Mouse (Mus musculus): Measurements from ENCODE around the gene Mafk.
"Not testable (repeated sequence)": the region's sequence is repeated elsewhere in the genome, so short reads cannot be mapped to it uniquely, and the experiment has no call there.

The Mafk gene

GRCm38 (mm10) chr5:139791227-139792158, at the start of gene Mafk:
Mafk (plus strand) TSS chr5:139791513.
- peak; percentile 97 for DNase-seq

- not testable (repeated sequence) for DNase-seq
These were observed 48.7 kb upstream of the Mafk start for GRCm38 (mm10) chr5:139742640-139743039.

- peak; percentile 69 for DNase-seq
These were observed 45.5 kb upstream of the Mafk start for GRCm38 (mm10) chr5:139745771-139746170.

DNA sequence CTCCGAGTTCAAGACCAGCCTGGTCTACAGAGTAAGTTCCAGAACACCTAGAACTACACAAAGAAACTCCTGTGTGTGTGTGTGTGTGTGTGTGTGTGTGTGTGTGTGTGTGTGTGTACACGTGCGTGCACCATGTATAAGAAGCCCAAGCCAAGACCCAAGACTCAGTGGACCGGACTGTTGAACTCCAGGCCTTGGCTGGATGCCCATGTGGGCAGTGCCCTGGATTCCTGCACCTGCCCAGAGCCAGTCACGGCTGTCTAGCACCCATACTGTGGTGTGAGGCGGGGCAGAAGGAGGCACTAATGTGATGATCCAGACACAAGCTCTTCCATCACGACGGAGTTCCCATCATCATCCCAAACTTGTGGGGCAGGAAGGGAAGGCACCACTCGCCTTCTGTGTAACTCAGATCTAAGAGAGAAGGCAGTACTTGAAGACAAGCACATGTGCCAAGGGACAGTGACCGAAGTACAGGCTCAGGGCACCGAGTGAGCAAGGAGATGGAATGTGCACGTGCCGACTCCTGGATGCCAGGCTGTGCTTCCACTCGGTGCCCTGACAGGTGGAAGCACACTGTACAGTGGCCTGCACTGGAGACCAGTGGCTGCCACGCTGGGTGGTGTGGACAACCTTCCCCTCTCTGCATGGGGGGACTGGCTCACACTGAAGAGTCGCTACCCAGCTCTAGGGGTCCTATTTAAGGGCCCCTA, 41.7 kb upstream of the Mafk start:
- peak; percentile 90 for DNase-seq

DNA sequence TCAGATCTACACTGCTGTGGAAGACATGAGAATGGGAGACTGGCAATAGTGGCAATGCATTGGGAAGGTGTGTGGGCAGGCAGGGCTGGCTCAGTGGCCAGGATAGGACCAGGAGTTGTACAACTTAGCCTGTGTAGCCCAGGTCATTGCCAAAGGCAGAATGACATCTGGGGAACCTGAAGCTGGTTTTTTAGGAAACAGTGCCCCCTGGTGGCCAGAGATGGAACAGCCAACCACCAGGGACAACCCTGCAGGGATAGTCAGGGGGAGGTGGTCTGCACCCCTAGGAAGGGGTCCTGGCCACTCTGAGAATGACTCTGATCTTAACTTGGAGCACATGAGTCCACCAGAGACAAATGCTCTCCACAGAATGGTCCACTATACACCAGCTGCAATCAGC, 40.8 kb upstream of the Mafk start:
- DNase-seq: peak; percentile 41

- no peak for DNase-seq
These were observed 36.6 kb upstream of the Mafk start for GRCm38 (mm10) chr5:139754753-139755152.

DNA sequence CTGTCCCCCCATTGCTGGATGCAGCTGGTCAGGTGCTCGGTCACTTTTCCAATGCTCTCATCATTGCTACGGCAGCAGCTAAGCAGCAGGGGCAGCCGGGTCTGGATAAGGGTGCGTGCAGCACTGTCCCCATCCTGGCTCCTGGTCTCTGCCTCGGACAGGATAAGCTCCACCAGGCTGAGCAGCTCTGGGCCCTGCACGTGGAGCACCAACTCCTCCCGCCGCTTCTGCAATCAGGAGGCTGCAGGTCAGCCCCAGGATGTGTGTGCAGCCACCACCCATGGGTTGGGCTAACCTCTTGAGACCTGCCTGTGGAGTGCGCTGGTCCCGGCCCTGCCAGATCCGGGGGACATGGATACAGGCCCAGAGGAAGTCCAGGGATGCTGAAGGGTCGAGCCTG, 35.2 kb upstream of the Mafk start:
- no peak for DNase-seq

- no peak for DNase-seq
These were observed 34.7 kb upstream of the Mafk start for GRCm38 (mm10) chr5:139756586-139756985.

DNA sequence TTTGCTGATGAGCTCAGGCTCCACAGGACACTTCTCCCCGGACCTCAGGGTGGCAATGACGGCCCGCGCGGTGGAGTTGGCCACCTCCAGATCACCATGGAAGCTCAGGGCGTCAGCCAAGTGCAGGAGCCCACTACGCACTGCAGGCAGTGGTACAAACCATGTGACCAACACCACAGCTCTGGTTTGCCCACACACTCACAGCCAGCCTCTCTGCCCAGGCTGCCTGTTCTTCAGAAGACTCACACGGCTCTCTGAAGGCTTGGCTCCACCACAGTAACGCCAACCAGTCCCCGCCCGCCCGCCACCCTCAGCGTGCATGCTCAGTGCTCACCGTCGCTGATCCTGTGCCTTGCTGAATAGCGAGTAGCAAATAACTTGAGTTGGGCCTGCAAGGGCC, 33.2 kb upstream of the Mafk start:
- DNase-seq: no peak

- no peak for DNase-seq
These were observed 27.0 kb upstream of the Mafk start for GRCm38 (mm10) chr5:139764296-139764695.

DNA sequence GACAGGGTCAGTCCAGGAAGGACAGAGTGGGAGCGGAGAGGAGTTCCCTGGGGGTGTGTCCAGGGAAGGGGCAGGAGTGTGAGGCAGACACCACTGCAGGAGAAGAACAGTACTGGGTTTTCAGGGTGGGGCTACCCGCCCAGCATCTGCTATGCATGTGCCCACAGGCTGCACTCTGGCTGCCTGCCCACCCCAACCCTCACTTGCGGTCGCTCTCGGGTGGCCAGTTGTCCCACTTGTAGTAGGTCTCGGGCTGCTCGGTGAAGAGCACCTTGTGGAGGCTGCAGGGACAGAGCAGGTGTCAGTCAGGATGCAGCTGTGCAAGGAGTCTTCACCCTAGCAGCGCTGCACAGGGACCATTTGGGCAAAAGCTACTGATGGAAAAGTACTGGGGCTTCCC, 23.1 kb upstream of the Mafk start:
- DNase-seq: no peak

DNA sequence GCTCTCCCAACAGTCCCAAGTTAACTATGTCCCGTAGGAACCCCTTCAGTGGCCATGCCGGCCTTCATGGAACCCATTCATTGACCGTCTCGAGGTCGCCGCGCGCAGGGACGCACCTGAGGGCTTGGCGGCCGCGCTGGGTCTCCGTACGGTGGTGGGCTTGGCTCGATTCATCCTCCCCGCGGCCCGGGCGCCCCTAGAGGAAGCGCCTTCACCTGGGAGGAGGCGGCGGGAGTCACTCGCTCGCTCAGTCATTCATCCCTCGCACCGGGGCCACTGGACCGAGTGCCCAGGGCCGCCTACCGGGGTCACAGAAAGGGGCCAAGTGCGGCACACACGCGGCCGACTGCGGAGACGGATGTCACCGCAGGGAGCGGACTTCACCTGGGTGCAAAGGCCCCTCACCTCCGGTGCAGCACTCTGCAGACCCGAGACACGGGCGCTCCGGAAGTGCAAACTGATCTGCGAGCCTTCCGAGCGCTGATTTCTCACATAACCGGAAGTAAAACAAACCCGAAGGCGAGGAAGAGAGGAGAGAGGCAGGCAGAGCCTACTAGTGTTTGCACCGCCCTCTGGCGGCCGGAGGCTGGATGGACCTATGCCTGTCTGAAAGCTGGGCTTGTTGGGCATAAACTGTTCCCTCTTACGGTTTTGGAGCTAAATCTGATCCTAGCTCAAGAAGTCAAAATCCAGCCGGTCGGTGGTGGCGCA, 15.9 kb upstream of the Mafk start, which contains the start of gene Ints1:
Gene Ints1, minus strand, starts transcription at position 459 of the 711 bp plus-strand sequence.
- peak; percentile 95 for DNase-seq

DNA sequence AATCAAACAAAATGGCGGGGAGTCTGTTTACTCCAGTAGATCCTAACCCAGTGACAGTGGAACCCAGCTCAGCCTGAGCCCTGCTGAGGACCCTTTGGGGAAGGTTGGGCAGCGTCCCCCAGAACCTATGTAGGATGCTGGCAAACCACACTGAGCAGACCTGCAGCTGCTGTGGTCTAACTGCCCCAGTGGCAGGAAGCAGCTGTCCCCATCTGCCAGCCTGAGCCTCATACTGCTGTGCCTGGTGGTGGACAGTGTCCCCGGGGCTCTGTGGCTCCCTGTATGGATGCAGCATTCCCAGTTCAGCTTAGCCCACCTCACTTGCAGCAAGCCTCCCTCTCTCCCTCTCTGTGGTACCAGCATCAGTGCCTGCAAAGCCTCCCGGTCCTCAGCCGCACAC, 14.3 kb upstream of the Mafk start:
- DNase-seq: no peak

DNA sequence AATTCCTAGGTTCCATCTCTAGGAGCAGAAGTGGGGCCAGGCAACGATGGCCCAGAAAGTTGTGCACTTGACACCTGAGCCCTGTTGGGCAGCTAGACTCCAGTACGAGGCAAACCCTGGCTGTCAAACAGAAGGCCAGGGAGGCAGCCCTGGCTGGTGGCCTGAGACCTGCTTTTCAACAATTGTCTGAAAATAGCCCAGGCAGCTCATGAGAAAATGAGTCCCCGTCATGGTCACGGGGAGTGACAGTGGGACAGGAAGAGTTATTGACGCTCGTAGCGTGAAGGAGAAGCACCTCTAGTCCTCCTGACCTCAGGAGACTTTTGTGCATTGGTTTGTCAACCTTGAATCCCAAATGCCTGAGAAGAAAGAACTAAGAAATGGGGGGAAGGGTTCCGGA, 9.9 kb upstream of the Mafk start:
- DNase-seq: no peak

GRCm38 (mm10) chr5:139789466-139789865, 1.8 kb upstream of the Mafk start:
- DNase-seq: no peak

DNA sequence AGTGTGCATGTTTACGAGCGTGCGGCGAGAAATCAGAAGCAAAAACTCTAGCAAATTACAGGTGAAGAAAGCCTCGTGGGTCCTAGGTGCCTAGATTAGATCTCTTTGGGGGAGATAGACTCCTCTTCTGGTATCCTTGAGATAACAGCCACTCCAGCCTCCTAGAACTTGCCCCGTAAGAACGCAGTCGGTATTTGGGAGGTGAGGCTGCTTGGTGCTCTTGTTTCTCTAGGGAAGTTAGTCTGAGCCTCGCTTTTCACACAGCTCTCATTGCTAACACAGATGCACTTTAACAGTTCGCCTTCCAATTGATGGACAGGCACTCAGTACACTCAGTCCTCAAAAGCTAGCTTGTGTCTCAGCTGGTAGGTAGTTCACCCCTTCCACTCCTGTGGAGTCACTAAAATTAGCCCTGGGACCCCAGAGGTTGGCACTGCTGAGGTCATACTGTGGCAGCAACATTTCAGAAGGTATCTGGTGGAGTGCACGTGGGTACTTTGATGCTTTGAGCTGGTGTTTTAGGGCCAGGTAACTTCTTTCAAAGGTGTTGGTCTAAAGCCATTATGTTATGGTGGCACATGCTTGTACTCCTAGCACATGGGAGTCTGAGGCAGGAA, 954 bp downstream of the Mafk start:
- DNase-seq: no peak

DNA sequence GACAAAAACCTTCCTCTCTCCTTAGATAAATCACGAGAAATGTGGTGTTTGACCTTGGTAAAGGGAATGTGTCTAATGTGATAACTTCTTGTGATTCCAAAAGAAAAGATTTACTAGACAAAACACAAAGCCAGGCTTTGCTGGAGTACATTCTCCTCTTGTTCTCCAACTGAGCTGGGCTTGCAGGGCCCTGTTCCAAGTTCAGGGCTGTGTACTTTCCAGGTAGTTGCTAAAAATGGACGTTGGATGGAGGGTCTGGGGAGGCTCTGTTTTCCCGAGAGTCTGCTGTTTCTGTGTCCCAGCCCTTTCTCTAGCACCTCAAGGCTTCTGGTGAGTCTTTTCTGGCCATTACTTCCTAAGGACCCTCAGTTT, 1.6 kb downstream of the Mafk start:
- DNase-seq: no peak

GRCm38 (mm10) chr5:139793338-139794089, 2.2 kb downstream of the Mafk start:
- peak; percentile 78 for DNase-seq

DNA sequence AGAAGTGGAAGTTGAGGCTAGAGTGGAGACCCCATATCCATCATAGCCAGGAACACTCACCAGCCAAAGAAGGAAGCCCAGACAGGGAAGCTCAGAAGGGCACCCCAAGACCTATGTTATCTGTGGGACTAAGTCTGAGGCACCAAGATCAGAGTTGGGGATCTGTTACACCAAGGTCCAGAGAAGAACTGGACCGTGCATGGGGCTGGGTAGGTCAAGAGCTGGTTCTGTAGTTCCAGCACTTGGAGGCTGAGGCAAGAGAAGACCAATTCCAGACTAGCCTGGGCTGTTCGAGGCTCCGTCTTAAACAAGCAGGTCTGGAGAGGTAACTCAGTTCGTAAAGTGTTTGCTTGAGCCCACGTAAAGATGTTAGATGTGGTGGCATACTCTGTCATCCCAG, 2.8 kb downstream of the Mafk start:
- DNase-seq: no peak

- DNase-seq: peak; percentile 47
These were observed 3.6 kb downstream of the Mafk start for GRCm38 (mm10) chr5:139794938-139795337.

DNA sequence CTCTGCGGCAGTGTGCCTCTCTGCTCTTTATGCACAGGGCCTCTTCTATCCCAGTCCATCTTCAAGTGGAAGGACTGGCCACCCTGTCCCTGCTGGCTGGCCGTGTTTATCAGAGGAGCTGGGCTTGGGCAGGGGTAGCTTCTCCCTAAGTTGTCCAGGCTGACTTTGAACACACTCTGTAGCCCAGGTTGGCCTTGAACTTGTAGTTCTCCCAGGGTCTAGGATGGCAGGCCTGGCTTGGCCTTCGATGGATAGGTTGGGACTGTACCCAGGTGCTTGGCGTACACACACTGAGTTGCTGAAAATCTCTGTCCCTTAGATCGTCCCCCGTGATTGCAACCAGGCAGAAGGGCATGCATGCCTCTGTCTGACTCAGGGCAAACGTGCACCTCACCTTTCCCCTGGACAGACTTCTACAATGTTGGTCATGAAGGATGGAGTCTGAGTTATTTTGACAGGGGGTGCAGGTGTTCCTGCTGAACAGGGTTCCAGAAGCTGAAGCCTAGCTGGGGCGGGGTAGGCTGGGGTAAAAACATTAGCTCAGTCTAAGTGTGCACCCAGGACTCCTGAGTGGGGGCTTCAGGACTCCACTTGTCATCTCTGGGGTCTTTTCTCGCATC, 4.8 kb downstream of the Mafk start:
- DNase-seq: no peak

DNA sequence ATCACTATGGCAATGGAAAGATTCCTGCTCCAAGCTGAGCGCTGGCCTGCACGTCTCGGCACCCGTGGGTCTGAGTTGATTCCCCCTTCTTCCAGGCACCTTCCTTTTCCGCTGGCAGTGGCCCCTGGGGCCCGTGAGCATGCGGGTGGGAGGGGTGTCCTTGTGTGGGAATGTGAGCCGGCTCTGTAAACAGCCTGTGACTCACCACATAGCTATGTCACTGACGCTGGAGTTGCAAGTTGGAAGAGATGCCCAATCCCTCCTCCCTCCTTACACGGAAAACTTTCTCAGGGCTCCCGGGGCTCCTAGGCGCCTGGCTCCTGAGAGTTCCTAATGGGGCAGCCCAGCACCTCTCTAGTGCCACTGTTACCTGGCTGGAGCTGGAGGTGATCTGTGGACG, 5.6 kb downstream of the Mafk start:
- peak; percentile 94 for DNase-seq

All from kidney, adult 11 months (tissue).